Mouse (Mus musculus) layer of hippocampus, adult 2 months (tissue): ENCODE measurements around the gene Gtpbp8. TPM values are rescaled to one million over a fixed set of nuclear protein-coding genes. Genes with fewer than 3 reads are reported as not detected.

Experiments used
- DNase-seq, 2 experiments: peaks; one replicate each; pipeline ENCODE4 v3.0.0; 2022; ENCODE audit warnings: low spot score in 2 of 2
- H3K27ac ChIP-seq: fragments of 200-600 bp; 2 replicates; pipeline ENCODE4 v1.8.1; 2022
- H3K4me3 ChIP-seq: fragments of 200-600 bp; 2 replicates; pipeline ENCODE4 v1.8.1; 2022; ENCODE audit warnings: mild to moderate bottlenecking
- CTCF ChIP-seq: fragments of 200-600 bp; conservative IDR thresholded peaks from 2 replicates; pipeline ENCODE4 v1.8.1; 2022; ENCODE audit warnings: antibody characterized with exemption, mild to moderate bottlenecking, moderate library complexity
- long read RNA-seq, 2 experiments: library from polyadenylated mRNA; stranded (forward); transcript quantifications; one replicate each; pipeline ENCODE4 v2.0.0; 2021; ENCODE audit warnings: borderline mapping rate in 2 of 2
- total RNA-seq, 2 experiments: library from RNA; stranded (reverse); gene quantifications; 2 replicates each; pipeline ENCODE4 v1.2.3; 2021

Gtpbp8 gene
- total RNA-seq: 10 to 100 TPM; 29.6 to 31.9 TPM
- long read RNA-seq, experiment 1, transcript Gtpbp8-204 (6 exons, 3,415 nt): major isoform, 12 of 41 reads
- long read RNA-seq, experiment 1, partial matches to known transcripts: 3 of 41 reads
- long read RNA-seq, experiment 1, other reads (novel, unspliced or antisense): 24 of 41 reads
- long read RNA-seq, experiment 2, transcript Gtpbp8-204 (6 exons, 3,415 nt): major isoform, 23 of 48 reads
- long read RNA-seq, experiment 2, partial matches to known transcripts: 4 of 48 reads
- long read RNA-seq, experiment 2, other reads (novel, unspliced or antisense): 18 of 48 reads

GRCm38 (mm10) chr16:44745866-44746562 lies at the start of gene Gtpbp8:
TSS of gene Gtpbp8 (minus strand) at chr16:44746363.
- TF ChIP-seq CTCF: no peak
- peak within 1 kb of the TSS; percentile 75 for H3K4me3 ChIP-seq
- peak within 1 kb of the TSS; percentile 98 for H3K27ac ChIP-seq
- peak; percentile 85 to 89 for DNase-seq

GRCm38 (mm10) chr16:44794416-44794815 lies 48.3 kb upstream of the Gtpbp8 start:
- TF ChIP-seq CTCF: no peak
- DNase-seq: no peak
- H3K27ac ChIP-seq: no peak overlapping the region
- no peak overlapping the region for H3K4me3 ChIP-seq

GRCm38 (mm10) chr16:44786934-44787333 lies 40.8 kb upstream of the Gtpbp8 start:
- no peak for TF ChIP-seq CTCF
- Histone ChIP-seq H3K4me3 (no peak overlapping the region), H3K27ac (no peak overlapping the region)
- DNase-seq: no peak

- no peak overlapping the region for H3K27ac ChIP-seq
- peak; percentile 33 for TF ChIP-seq CTCF
- DNase-seq: no peak
- no peak overlapping the region for H3K4me3 ChIP-seq
These were observed 34.6 kb upstream of the Gtpbp8 start for GRCm38 (mm10) chr16:44780751-44781150.

GRCm38 (mm10) chr16:44779494-44779893 lies 33.3 kb upstream of the Gtpbp8 start:
- no peak for DNase-seq
- TF ChIP-seq CTCF: no peak
- Histone ChIP-seq H3K27ac (no peak overlapping the region), H3K4me3 (no peak overlapping the region)

GRCm38 (mm10) chr16:44778538-44779147 lies 32.5 kb upstream of the Gtpbp8 start:
- no peak for TF ChIP-seq CTCF
- peak in 1 of 2 experiments; percentile 29 for DNase-seq
- Histone ChIP-seq H3K4me3 (no peak overlapping the region), H3K27ac (no peak overlapping the region)

- no peak overlapping the region for H3K4me3 ChIP-seq
- no peak for TF ChIP-seq CTCF
- DNase-seq: no peak
- H3K27ac ChIP-seq: no peak overlapping the region
These were observed 28.0 kb upstream of the Gtpbp8 start for GRCm38 (mm10) chr16:44774201-44774600.

GRCm38 (mm10) chr16:44773673-44774072 lies 27.5 kb upstream of the Gtpbp8 start:
- no peak for DNase-seq
- TF ChIP-seq CTCF: no peak
- Histone ChIP-seq H3K4me3 (no peak overlapping the region), H3K27ac (no peak overlapping the region)

GRCm38 (mm10) chr16:44772577-44772976 lies 26.4 kb upstream of the Gtpbp8 start:
- Histone ChIP-seq H3K4me3 (no peak overlapping the region), H3K27ac (no peak overlapping the region)
- no peak for DNase-seq
- TF ChIP-seq CTCF: no peak

GRCm38 (mm10) chr16:44767967-44768366 lies 21.8 kb upstream of the Gtpbp8 start:
- no peak overlapping the region for H3K27ac ChIP-seq
- no peak overlapping the region for H3K4me3 ChIP-seq
- no peak for DNase-seq
- peak; percentile 89 for TF ChIP-seq CTCF

GRCm38 (mm10) chr16:44767506-44767905 lies 21.3 kb upstream of the Gtpbp8 start:
- no peak for TF ChIP-seq CTCF
- Histone ChIP-seq H3K27ac (no peak overlapping the region), H3K4me3 (no peak overlapping the region)
- DNase-seq: no peak

GRCm38 (mm10) chr16:44766320-44766892 lies 20.2 kb upstream of the Gtpbp8 start:
- Histone ChIP-seq H3K4me3 (no peak overlapping the region), H3K27ac (no peak overlapping the region)
- TF ChIP-seq CTCF: no peak
- DNase-seq: no peak
